Mouse (Mus musculus) splenic B cell, adult 2 months (primary cell): ENCODE measurements around the gene Thsd4.

Source experiments
- DNase-seq: peaks from one replicate; pipeline ENCODE4 v3.0.0-alpha.2; 2011; ENCODE audit warnings: low read depth, low spot score
- H3K27me3 ChIP-seq: 2 replicates; pipeline ENCODE4 v1.6.1; 2012; ENCODE audit warnings: mild to moderate bottlenecking, low read length, moderate library complexity, mixed read lengths; ENCODE audit not compliant: control insufficient read depth, poor library complexity, insufficient read depth, severe bottlenecking
- H3K36me3 ChIP-seq: 2 replicates; pipeline ENCODE4 v1.6.1; 2012; ENCODE audit warnings: mild to moderate bottlenecking, low read length, moderate library complexity, mixed read lengths; ENCODE audit not compliant: control insufficient read depth, poor library complexity, insufficient read depth, severe bottlenecking

Gene Thsd4

GRCm38 (mm10) chr9:60151897-60152627, 369.8 kb downstream of the Thsd4 start:
- H3K27me3 ChIP-seq = no peaks in the 10 kb centered on the region
- H3K36me3 ChIP-seq = no peaks in the 10 kb centered on the region
- DNase-seq = no peak

DNA sequence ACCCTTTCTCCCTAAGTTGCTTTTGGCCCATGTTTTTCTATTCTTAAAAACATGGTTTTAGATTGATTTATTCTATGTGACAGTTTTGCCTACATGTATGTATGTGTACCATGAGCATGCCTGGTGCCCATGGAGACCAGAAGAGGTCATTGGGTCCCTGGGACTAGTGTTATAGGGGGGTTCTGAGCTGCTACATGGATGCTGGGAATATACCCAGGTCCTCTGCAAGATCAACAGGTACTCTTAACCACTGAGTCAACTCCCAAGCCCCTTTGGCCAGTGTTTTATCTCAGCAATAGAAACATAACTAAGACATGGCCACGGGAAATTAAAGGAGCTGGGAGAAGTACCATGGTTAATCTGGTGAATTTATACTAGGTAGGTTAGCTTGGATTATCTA, 371.3 kb downstream of the Thsd4 start:
- Histone ChIP-seq H3K27me3 (no peaks in the 10 kb centered on the region), H3K36me3 (no peaks in the 10 kb centered on the region)
- DNase-seq = no peak

GRCm38 (mm10) chr9:60148988-60149387, 372.9 kb downstream of the Thsd4 start:
- DNase-seq = no peak

GRCm38 (mm10) chr9:60147401-60147800, 374.4 kb downstream of the Thsd4 start:
- Histone ChIP-seq H3K36me3 (no peaks in the 10 kb centered on the region), H3K27me3 (no peaks in the 10 kb centered on the region)
- DNase-seq = no peak

More at GRCm38 (mm10) chr9:60148988-60149387, 372.9 kb downstream of the Thsd4 start:
- H3K36me3 ChIP-seq = no peaks in the 10 kb centered on the region
- no peaks in the 10 kb centered on the region for H3K27me3 ChIP-seq

GRCm38 (mm10) chr9:60143816-60144215, 378.0 kb downstream of the Thsd4 start:
- Histone ChIP-seq H3K36me3 (no peaks in the 10 kb centered on the region), H3K27me3 (no peaks in the 10 kb centered on the region)
- DNase-seq = no peak

- Histone ChIP-seq H3K36me3 (no peaks in the 10 kb centered on the region), H3K27me3 (no peaks in the 10 kb centered on the region)
- no peak for DNase-seq
Measured at GRCm38 (mm10) chr9:60141081-60141514, 380.7 kb downstream of the Thsd4 start.

GRCm38 (mm10) chr9:60140411-60140810, 381.4 kb downstream of the Thsd4 start:
- H3K36me3 ChIP-seq = no peaks in the 10 kb centered on the region
- no peaks in the 10 kb centered on the region for H3K27me3 ChIP-seq
- no peak for DNase-seq

- no peak for DNase-seq
- no peaks in the 10 kb centered on the region for H3K36me3 ChIP-seq
- H3K27me3 ChIP-seq = no peaks in the 10 kb centered on the region
Measured at GRCm38 (mm10) chr9:60139446-60139845, 382.4 kb downstream of the Thsd4 start.

GRCm38 (mm10) chr9:60129235-60129991, 392.4 kb downstream of the Thsd4 start:
- no peak for DNase-seq
- Histone ChIP-seq H3K27me3 (no peaks in the 10 kb centered on the region), H3K36me3 (no peaks in the 10 kb centered on the region)

- Histone ChIP-seq H3K36me3 (no peaks in the 10 kb centered on the region), H3K27me3 (no peaks in the 10 kb centered on the region)
- DNase-seq = no peak
Measured at GRCm38 (mm10) chr9:60126961-60127360, 394.9 kb downstream of the Thsd4 start.

DNA sequence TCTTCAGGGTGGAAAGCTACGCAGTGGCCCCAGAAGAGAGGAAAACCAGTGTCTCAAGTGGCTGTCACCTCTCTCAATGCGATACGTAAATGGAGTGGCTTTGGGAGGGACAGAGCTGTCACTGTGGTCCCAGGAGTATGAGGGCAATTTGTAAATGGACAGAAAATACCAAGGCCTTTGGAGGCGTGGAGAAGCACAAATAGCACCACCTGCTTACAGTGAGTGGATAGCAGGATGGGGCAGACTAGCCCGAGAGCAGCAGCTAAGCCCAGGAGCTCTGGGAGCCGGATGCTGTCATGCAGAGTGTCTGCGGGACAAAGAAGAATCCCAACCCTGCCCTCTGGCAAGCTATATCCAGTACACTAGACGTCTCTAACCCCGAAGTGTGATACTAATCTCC, 397.7 kb downstream of the Thsd4 start:
- no peaks in the 10 kb centered on the region for H3K36me3 ChIP-seq
- no peaks in the 10 kb centered on the region for H3K27me3 ChIP-seq
- no peak for DNase-seq

GRCm38 (mm10) chr9:60123066-60123465, 398.8 kb downstream of the Thsd4 start:
- no peaks in the 10 kb centered on the region for H3K27me3 ChIP-seq
- no peak for DNase-seq
- H3K36me3 ChIP-seq = no peaks in the 10 kb centered on the region

DNA sequence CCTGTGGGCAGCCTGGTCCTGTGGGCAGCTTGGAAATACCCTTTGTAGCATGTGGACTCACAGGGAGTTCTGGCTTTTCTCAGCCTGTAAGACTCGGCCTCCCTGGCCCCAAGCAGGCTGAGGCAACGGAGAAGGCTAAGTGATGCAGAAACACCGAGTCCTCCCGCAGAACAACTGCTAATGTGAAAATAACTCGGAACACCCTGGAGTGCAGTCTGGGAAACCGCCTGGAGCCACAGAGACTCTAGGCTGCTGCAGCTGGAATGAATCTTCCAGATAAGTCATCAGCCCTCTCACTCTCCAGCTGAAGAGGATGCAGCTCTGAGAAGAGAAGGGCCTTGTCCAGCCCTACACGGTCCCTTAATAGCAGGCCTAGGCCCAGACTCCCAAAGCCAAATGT, 402.0 kb downstream of the Thsd4 start:
- H3K27me3 ChIP-seq = no peaks in the 10 kb centered on the region
- no peaks in the 10 kb centered on the region for H3K36me3 ChIP-seq
- DNase-seq = no peak

GRCm38 (mm10) chr9:60117831-60118230, 404.0 kb downstream of the Thsd4 start:
- DNase-seq = no peak
- no peaks in the 10 kb centered on the region for H3K27me3 ChIP-seq
- no peaks in the 10 kb centered on the region for H3K36me3 ChIP-seq

DNA sequence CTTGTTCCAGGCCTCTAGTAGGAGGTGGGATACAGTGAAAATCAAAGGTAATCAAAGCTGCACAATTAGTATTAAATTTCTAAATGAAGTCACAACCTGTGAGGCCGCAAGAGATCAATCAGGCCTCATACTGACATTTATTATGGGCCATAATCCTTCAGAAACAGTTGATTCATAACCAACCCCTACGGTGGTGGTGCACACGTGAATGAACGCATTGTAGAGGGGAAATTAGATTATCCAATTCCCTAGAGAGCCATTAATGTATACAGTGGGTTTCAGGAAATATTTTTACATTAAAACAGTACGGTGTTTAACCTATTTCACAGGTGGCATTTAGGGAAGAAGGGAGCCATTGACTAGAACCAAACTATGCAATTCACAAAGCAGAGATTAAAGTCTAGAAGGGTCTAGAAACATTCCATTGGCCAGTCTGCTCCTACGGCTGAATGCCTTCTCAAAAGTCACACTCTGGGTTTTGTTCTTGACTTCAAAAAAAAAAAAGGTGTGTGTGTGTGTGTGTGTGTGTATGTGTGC, 406.1 kb downstream of the Thsd4 start:
- no peaks in the 10 kb centered on the region for H3K36me3 ChIP-seq
- H3K27me3 ChIP-seq = no peaks in the 10 kb centered on the region
- DNase-seq = no peak
